Mouse (Mus musculus): ENCODE data around the gene H2-DMb2. TPM values are rescaled to one million over a fixed set of nuclear protein-coding genes. Genes with fewer than 3 reads are reported as not detected.

H2-DMb2 gene
- polyA plus RNA-seq, 1 experiment from 2014 or later = 0.32 TPM

DNA sequence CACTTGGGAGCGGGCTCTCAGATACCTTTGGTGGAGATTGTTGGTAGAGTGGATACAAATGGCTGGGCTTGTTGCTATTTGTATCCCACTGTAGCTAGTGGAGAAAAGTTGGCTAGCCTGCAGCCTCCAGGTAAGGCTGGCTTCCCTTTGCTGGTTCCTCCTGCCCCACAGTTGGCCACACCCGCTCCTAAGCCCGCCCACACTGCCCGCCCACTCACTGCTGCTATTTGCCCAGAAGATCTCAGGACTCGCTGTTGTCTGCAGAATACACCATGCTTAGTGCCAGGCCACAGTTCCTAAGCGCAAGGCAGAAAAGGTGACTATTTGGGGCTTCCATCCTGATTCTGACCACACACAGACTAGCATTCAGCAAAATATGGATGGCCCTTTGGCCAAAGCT, 15.6 kb upstream of the H2-DMb2 start:
- Histone ChIP-seq H3K4me2 (replicated peaks) (no peak overlapping the region), H3K27ac (no peak overlapping the region), H3K36me3 (0 out of 2 replicates have a peak, but pooled peaks cover 3% of the 10 kb centered on the region), H3K27me3 (peaks cover 18% of the 10 kb centered on the region), H3K4me1 (replicated peaks) (peaks cover 40% of the 10 kb centered on the region), H3K9me3 (no peaks in the 10 kb centered on the region), H3K9ac (replicated peaks) (no peak overlapping the region), H3K4me3 (replicated peaks) (no peak overlapping the region)
- no peak for ATAC-seq
- WGBS = 21% methylated on average over 6 of the region's 6 CpGs

DNA sequence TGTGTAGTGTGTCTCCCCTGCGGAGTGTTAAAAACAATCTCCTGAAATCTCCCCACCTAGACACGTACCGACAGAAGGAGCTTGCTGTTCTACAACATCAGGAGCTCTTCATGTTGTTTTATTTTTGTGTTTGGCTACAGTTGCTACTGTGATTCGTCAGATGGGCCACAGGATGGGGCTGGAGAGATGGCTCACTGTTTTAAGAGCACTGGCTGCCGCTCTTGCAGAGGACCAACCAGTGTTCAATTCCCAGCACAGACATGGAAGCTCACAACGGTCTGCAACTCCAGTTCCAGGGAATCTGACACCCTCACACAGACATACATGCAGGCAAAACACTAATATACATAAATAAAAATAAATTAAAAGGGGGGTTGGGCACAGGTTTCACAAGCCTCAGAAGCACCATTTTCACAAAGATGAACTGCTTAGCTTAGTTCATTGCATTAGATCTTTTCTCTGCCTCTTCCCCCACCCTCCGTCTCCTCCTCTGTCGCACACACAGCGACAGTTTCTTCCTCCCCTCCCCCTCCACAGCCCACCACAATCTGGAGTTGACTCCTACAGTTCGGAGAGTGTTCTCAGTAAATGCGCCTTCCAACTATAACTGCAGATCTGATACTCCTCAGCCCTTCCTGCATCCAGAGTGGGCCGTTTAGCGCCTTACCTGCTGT, 14.7 kb upstream of the H2-DMb2 start:
- no peak overlapping the region for H3K27ac ChIP-seq
- H3K9me3 ChIP-seq = no peaks in the 10 kb centered on the region
- no peak for ATAC-seq
- peak overlapping the region; percentile 19; the same call in 1 of the 2 replicates for H3K4me2 ChIP-seq (replicated peaks)
- peaks cover 37% of the 10 kb centered on the region for H3K4me1 ChIP-seq (replicated peaks)
- 20% methylated on average over 13 of the region's 13 CpGs for WGBS
- 0 out of 2 replicates have a peak, but pooled peaks cover 3% of the 10 kb centered on the region for H3K36me3 ChIP-seq
- peak overlapping the region; percentile 44; the same call in 1 of the 2 replicates for H3K9ac ChIP-seq (replicated peaks)
- H3K4me3 ChIP-seq (replicated peaks) = no peak overlapping the region
- H3K27me3 ChIP-seq = peaks cover 18% of the 10 kb centered on the region

DNA sequence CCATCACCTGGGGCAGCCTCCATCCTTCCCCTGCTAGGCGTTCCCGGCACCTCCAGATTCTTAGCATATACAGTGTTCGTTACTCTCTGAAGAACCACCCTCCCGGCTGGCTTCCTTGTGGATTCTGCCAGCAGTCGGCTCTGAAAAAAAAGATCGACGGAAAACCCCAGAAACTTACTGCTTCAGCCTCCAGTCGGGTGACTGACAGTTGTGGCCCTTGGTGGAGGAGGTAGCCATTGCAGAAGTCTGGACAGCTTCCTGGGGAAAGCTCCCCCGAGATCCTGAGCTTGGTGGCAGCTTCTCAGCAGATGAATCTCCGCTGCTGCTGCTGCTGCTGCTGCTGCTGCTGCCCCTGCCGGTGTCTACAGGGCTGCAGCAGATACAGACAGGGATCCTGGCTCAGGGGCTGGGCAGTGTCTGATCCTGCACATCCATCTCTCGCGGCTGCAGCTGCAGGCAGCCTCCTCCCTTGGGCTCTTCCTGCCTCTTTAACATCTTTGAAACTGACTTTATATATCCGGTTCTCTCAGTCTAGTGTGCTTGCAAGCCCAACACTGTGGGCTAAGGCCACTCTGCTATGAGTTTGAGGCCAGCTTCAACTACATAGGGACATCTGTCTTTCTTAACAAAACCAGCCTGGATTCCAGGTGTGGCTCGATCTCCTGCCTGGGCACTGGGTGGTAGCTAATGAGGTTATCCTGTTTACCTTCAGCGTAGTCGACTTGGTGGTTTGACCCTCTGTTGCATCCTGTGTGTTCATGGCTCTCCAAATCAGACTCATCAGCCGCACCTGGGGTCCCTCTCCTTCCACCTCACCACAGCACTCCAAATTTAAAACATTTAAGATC, 13.9 kb upstream of the H2-DMb2 start:
- WGBS = 26% methylated on average over 18 of the region's 18 CpGs
- ATAC-seq = peak; percentile 62; the same call in 1 of the 2 replicates
- Histone ChIP-seq H3K36me3 (0 out of 2 replicates have a peak, but pooled peaks cover 3% of the 10 kb centered on the region), H3K4me1 (replicated peaks) (peaks cover 29% of the 10 kb centered on the region), H3K9me3 (no peaks in the 10 kb centered on the region), H3K27ac (0 out of 2 replicates have a peak overlapping the region, but pooled peaks have one; percentile 44), H3K4me2 (replicated peaks) (peak overlapping the region; percentile 19), H3K9ac (replicated peaks) (peak overlapping the region; percentile 44; the same call in 1 of the 2 replicates), H3K27me3 (peaks cover 18% of the 10 kb centered on the region), H3K4me3 (replicated peaks) (no peak overlapping the region)

DNA sequence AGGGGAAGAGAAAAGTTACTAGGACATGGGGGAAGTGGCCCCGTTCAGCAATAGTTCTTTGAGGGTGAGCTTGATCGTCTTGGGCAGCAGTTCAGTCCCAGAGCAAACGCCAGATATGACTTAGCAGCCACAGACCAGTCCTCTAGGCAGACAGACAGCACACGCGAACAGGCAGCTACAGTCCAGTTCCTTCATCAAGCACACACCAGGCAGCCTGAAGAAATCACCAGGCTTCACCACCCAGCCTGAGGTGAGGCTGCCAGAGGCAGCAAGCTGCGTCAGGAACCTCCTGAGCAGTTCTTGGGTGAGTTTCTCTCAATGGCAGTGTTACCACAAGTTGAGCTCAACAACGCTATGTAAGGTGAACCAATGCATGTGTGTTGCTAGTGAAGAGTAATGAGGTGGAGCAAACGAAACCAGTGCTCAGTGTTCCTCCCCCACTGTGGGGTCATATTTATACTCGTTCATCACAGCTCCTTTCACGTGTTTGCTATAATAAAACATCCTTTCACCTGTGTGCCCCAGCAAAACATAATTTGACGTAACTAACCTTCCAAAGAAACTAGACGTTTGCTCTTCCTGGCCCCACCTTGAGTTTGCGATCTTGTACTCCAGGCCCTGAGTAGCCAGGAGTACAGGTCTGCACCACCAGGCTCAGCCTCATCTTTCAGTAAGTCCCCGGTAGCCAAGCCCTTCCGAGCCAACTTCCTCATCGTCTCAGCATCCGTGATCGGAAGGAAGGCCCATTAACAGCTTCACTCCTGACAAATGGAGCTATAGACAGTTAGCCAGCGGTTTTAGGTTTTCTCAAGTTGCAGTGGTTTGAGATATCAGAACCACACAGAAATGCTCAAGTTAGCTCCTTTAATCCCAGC, 12.8 kb upstream of the H2-DMb2 start:
- 0 out of 2 replicates have a peak, but pooled peaks cover 3% of the 10 kb centered on the region for H3K36me3 ChIP-seq
- peaks cover 18% of the 10 kb centered on the region for H3K27me3 ChIP-seq
- no peaks in the 10 kb centered on the region for H3K9me3 ChIP-seq
- H3K4me1 ChIP-seq (replicated peaks) = peaks cover 23% of the 10 kb centered on the region
- ATAC-seq = no peak
- H3K9ac ChIP-seq (replicated peaks) = no peak overlapping the region
- H3K4me3 ChIP-seq (replicated peaks) = no peak overlapping the region
- H3K27ac ChIP-seq = no peak overlapping the region
- H3K4me2 ChIP-seq (replicated peaks) = no peak overlapping the region
- WGBS = 85% methylated on average over 19 of the region's 19 CpGs

DNA sequence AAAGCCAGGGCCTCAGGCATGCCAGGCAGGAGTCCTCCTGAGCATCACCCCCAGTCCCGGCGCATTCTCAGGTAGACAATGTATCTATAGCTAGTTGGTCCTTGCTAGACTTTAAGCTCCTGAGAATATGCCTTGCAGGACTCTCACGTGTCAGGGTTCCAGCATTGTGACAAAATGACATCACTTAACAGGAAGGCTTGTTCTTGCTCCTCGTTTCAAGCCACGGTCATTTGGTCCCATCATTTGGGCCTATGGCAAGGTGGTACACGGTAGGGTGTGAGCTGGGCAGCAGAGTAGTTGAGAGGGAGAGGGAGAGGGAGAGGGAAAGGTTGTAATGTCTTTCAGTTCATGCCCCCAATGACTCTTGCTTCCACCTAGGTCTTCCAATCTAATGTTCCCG, 11.2 kb upstream of the H2-DMb2 start:
- H3K27me3 ChIP-seq = peaks cover 24% of the 10 kb centered on the region
- no peak overlapping the region for H3K4me2 ChIP-seq (replicated peaks)
- H3K9me3 ChIP-seq = no peaks in the 10 kb centered on the region
- H3K27ac ChIP-seq = no peak overlapping the region
- peaks cover 26% of the 10 kb centered on the region for H3K4me1 ChIP-seq (replicated peaks)
- no peak for ATAC-seq
- H3K4me3 ChIP-seq (replicated peaks) = no peak overlapping the region
- H3K9ac ChIP-seq (replicated peaks) = no peak overlapping the region
- H3K36me3 ChIP-seq = no peaks in the 10 kb centered on the region
- WGBS = 78% methylated on average over 7 of the region's 7 CpGs

DNA sequence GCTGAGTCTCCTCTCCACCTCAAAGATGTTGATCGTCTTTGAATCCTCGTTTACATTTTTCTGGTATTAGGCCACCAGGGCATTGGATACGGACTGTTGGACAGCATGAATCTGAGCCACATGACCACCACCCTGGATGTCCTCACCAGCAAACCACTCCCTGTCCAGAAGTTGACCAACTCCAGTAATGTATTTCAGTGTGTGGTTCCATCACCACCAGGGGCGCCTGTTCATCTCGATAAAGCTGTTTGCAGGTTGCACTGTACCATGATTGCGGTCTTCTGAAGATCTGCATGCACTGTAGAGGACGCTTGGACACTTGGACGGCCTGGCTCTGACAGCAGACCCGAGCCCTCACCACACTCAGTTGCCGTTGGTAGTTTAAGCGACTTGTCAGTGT, 9.8 kb upstream of the H2-DMb2 start:
- Histone ChIP-seq H3K4me2 (replicated peaks) (no peak overlapping the region), H3K9me3 (no peaks in the 10 kb centered on the region), H3K27me3 (peaks cover 31% of the 10 kb centered on the region), H3K9ac (replicated peaks) (no peak overlapping the region), H3K27ac (no peak overlapping the region), H3K4me1 (replicated peaks) (peaks cover 17% of the 10 kb centered on the region), H3K36me3 (no peaks in the 10 kb centered on the region), H3K4me3 (replicated peaks) (no peak overlapping the region)
- ATAC-seq = no peak
- WGBS = 81% methylated on average over 11 of the region's 11 CpGs

DNA sequence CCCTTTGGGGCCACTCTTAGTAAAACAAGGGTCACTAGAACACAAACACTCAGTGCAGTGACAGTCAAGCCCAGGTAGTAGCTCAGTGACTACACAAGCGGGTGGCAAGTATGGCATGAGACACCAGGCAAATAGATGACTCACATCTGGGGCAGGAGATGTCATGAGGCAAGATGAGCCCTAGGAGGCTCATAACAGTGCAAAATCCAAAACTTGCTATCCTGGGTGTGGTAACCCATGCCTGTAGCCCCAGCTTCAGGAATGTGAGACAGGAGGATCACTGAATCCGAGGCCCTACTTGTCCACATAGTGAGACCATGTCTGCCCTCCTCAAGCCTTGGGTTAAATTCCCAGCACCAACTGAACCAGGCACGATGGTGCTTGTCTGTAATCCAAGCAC, 8.7 kb upstream of the H2-DMb2 start:
- H3K27ac ChIP-seq = no peak overlapping the region
- H3K4me3 ChIP-seq (replicated peaks) = no peak overlapping the region
- peaks cover 13% of the 10 kb centered on the region for H3K4me1 ChIP-seq (replicated peaks)
- ATAC-seq = no peak
- no peak overlapping the region for H3K4me2 ChIP-seq (replicated peaks)
- no peak overlapping the region for H3K9ac ChIP-seq (replicated peaks)
- no peaks in the 10 kb centered on the region for H3K36me3 ChIP-seq
- 87% methylated on average over 3 of the region's 3 CpGs for WGBS
- no peaks in the 10 kb centered on the region for H3K9me3 ChIP-seq
- peaks cover 36% of the 10 kb centered on the region for H3K27me3 ChIP-seq

DNA sequence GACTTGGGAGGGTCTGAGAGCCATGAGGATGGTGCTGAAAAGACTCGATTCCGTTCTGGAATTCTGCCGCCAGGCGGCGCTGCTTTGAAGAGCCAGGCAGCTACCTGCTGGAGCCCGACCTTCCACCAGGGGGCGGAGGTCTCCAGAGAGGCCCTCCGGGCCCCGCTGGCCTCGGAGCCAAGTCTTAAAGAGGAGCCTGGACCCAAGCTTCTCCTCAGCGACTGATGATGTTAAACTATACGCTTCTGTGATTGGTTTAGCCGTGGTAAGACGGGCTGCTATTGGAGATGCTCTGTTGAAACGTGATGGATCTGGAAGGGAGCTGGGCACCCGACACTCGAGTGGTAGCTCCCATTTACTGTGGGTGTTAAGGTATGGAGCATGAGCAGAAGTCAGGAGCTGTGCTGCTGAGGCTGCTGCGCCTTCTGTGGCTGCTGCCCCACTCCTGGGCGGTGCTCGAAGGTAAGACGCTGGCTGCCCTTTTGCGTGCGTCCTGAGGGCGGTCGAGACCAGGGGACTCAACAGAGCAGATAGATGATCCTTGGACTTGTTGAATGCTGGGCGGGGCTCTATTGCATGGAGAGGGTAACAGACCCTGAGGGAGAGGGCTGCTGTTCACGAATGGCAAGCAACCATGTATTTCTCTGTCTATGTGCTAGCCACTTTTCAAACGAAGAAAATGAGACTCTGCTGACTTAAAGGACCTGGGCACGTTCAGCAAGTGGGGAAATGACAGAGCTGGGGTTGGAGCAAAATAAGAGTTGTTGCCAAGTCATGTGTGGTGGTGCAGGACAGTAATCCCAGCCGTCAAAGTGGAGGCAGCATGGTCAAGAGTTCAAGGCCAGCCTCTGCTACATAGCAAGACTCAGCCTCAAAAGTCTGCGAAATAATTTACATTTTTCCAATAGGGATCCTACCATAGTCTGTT, 7.5 kb upstream of the H2-DMb2 start:
- Histone ChIP-seq H3K9ac (replicated peaks) (no peak overlapping the region), H3K27ac (no peak overlapping the region), H3K4me1 (replicated peaks) (peaks cover 21% of the 10 kb centered on the region), H3K4me3 (replicated peaks) (peak overlapping the region; percentile 36), H3K36me3 (no peaks in the 10 kb centered on the region), H3K9me3 (no peaks in the 10 kb centered on the region), H3K4me2 (replicated peaks) (peak overlapping the region; percentile 58), H3K27me3 (peaks cover 47% of the 10 kb centered on the region)
- whole genome bisulfite sequencing = 7% methylated on average over 31 of the region's 31 CpGs
- ATAC-seq = peak; percentile 98

DNA sequence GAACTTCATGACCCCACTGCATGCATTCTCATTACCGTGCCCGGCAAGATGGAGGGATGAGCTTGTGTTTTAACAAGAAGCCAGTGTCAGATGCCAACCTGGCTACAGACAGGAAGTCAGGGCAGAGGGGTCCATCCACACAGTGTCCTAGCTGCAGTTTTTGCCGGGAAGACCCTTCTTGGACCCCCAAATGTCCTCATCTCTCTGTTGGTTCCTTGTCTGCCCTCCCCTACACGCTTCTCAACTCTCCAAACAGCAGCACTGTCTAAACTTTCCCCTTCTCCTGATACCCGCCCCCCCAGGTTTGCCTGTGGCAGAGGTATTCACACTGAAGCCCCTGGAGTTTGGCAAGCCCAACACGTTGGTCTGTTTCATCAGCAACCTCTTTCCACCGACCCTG, 5.5 kb upstream of the H2-DMb2 start:
- Histone ChIP-seq H3K9me3 (no peaks in the 10 kb centered on the region), H3K27ac (no peak overlapping the region), H3K4me2 (replicated peaks) (no peak overlapping the region), H3K27me3 (peaks cover 61% of the 10 kb centered on the region), H3K9ac (replicated peaks) (no peak overlapping the region), H3K4me1 (replicated peaks) (peaks cover 21% of the 10 kb centered on the region), H3K36me3 (no peaks in the 10 kb centered on the region), H3K4me3 (replicated peaks) (no peak overlapping the region)
- WGBS = 80% methylated on average over 7 of the region's 7 CpGs
- ATAC-seq = no peak

DNA sequence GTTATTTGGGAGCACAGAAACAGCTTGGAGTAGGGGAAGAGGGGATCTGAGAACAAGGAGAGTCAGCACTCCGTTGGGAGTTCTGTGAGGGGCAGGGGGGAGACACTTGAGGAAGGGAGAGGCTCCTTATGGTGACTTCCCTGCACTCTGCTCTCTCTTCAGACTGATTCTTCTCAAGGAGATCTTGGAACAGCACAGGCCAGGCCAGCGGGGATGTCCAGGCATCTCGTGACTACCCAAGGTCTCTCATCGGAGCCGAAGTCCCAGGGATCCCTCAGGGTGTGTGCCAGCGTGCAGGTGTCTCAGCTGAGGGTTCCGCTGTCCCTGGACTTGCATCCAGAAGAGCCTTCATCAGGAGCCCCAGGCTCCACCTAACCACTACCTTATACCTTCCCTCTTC, 4.5 kb upstream of the H2-DMb2 start:
- H3K9ac ChIP-seq (replicated peaks) = no peak overlapping the region
- ATAC-seq = no peak
- no peak overlapping the region for H3K4me2 ChIP-seq (replicated peaks)
- peaks cover 61% of the 10 kb centered on the region for H3K27me3 ChIP-seq
- no peak overlapping the region for H3K27ac ChIP-seq
- H3K4me3 ChIP-seq (replicated peaks) = no peak overlapping the region; the same call in 1 of the 2 replicates
- WGBS = 84% methylated on average over 7 of the region's 7 CpGs
- H3K36me3 ChIP-seq = no peaks in the 10 kb centered on the region
- H3K4me1 ChIP-seq (replicated peaks) = peaks cover 24% of the 10 kb centered on the region
- H3K9me3 ChIP-seq = no peaks in the 10 kb centered on the region

DNA sequence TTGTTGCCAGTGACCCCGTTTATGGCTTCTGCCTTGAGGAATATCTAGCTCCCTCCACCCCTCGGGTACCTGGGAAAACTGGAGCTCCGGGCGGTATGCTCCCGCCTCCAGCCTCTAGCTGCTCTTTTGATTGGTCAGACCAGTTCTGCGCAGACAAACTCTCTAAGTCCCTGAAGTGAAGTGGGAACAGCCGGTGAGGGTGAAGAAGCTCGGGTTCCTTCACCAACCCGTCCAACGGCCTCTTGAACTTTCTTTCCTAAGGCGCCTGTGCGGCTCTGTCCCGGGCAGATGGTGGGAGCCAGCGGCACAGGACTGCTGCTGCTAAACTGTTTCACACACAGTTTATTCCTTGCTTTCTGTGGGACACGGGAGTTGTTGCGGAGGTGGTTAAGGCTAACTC, 3.7 kb upstream of the H2-DMb2 start:
- peak overlapping the region; percentile 28 for H3K4me3 ChIP-seq (replicated peaks)
- no peaks in the 10 kb centered on the region for H3K9me3 ChIP-seq
- no peak for ATAC-seq
- H3K4me2 ChIP-seq (replicated peaks) = peak overlapping the region; percentile 54
- H3K4me1 ChIP-seq (replicated peaks) = peaks cover 24% of the 10 kb centered on the region
- WGBS = 1% methylated on average over 16 of the region's 16 CpGs
- H3K9ac ChIP-seq (replicated peaks) = peak overlapping the region; percentile 2; the same call in 1 of the 2 replicates
- H3K27ac ChIP-seq = no peak overlapping the region
- H3K36me3 ChIP-seq = no peaks in the 10 kb centered on the region
- peaks cover 61% of the 10 kb centered on the region for H3K27me3 ChIP-seq

Data from midbrain, embryonic 13.5 days (tissue).